Mouse (Mus musculus): Measurements from ENCODE around the gene Krr1.

Gene Krr1

DNA sequence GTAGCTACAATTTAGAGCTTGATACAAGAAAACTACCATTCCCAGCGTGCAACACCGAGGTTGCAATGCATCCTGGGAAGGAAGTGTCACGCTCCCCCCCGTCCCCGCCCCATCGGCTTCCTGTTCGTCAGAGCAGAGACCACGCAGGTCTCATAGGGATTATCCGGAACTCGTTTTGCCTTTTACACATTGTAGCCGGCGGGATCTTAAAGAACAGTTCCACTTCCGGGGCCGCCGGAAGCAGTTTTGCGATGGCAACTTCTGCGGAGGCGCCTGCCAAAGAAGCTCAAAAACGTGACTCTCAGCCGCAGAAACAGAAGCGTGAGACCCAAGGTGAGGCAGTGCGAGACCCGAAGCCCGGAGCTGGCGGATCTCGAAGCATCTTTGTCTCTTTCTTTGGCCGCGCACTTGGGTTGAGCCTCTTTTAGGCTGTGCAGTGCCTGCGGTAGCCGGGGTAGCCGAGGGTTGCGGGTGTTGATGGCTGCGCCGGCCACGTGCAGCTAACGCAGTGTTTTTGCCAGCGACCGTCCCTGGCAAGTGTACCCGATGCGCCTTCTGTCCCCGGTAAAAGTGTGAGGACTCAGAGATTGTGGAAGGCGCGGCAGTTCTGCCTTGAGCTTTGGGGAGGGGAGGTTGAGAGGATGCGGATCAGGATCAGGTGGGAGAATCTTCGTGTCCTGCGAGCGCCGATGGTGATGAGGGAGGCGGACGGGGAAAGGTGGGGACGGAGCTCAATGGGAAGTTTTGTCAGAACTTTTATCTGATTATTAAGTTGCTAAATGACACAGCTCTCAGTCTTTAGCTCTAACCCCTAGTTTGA lies at the start of gene Krr1:
Krr1 (plus strand) TSS at position 123 of the 820 bp plus-strand sequence.
- peak; percentile 91 to 94 for DNase-seq

DNA sequence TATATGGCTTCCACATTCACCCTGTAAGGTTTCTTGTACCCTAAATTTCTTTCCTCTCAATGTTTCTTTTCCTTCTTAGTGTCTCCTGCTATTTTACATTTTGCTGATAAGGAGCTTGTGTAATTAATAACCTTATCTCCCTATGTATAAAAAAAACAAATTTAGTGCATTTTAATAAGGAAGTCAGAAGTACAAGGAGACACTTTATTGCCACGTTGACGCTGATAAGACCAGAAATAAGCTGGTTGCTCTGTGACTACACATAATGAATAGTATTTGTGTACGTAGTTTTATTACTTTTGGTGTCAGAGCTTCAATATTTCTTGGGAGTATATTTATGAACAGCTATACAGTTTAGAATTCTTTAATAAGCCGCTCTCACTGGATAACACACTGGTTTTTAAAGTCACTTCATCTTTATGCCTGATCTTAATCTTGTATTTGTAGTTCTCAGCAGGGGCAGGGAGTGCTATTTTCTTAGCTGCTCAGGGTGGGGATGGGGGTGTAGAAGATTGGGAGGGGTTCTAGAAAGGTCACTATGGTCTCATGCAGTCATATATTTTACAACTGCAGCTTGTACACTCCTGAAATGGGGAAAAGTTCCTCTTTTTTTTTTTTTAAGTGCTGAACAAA lies 48.8 kb upstream of the Krr1 start:
- no peak for DNase-seq

DNA sequence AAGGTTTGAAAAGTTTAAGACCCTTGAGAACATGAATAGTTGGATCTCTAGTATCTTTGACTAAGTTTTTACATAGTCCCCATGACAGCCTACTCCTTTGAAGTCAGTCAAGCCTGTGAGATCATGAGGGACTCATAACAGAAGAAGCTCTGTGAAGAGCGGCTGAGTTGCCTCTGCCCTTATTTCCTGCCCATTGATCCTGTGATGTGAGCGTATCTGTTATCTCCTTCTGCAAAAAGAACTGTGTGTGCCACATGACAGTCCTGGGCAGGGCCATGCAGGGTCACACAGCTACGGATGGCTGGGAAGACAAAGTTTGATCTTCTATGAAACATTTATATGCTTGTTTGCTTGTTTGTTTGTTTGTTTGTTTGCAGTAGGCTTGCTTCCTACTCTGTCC lies 48.3 kb upstream of the Krr1 start:
- DNase-seq = no peak

DNA sequence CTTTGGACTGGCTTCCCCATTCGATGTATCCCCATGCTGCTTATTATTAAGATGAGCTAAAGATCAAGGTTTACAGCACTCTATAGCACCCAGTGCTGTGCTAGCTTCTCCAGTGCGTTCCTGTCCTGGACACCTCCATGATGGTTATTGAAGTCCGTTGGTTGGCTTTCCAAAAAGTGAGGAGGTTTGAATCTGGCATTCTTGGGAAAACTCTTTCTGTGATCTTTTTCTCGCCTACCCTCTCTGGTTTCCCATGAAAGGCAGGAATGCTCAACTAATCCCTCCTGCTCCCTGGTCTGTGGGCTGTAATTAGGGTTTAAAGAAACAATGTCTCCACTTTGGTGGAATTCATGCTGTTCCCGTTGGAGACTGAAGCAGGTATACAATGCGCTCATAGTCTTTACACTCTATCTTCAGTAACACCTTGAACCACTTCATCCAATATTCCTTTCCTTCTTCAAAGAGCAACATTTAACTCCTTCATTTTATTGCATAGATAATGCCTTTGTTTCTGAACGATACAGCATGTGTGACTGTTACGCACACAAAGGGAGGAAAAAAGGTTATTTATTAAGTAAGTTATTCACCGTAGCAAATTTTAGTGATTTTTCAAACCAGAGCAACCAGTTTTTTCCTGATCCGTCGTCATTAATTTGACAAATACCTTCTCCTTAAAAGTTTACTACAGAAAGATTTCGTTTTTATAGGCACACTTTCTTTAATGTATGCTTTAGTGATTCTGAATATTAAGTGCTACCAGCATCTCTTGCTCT lies 47.6 kb upstream of the Krr1 start:
- DNase-seq = no peak

DNA sequence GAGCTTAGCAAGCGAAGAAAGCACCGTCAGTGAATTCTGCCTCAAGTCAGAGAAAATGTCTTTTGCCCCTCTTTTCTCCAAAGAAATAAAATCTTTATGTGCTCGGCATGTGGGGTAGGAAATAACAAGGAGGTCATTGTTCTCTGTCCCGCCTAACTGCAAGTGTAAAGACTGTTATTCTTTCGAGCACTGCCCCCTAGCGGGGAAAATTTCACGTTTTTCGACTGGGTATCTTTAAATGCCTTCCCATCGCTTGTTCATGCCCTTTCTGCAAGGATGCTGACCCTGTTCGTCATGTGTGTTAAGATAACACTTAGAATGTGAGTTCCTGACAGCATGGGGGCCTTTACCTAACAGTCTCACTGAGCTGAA lies 47.0 kb upstream of the Krr1 start:
- DNase-seq = peak; percentile 97 to 99

DNA sequence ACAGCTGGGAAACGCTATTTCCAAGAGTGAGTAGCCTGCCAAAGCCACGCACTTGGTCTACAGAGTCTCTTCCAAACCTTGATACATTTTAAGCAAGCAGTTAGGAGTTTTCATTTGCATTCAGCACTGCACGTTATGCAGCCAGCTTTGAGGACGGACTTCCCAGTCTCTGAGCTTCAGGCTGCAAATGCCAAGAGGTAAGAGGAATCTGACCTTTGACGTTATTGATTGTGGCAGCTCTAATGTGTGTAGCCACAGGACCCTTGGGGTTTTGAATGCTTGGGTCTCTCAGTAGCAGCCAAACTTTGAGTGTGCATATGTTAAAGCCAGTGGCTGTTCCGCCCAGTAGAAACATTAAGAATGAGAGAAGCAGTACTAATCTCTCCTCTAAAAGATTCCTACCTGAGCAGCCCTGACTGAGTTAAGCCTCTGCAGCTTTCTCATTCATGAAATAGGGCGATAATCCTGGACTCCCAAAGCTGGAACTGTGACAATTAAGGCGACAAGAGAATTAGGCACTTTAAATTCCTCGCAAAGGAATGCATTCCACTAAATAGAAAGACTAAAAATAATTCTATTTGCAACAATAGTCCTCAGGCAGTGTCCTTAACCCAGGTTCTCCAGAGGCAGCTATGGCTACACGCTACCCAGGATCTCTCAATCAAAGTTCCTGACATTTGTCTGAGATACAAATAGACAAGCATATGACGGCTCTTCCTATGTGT lies 39.7 kb upstream of the Krr1 start:
- no peak for DNase-seq

DNA sequence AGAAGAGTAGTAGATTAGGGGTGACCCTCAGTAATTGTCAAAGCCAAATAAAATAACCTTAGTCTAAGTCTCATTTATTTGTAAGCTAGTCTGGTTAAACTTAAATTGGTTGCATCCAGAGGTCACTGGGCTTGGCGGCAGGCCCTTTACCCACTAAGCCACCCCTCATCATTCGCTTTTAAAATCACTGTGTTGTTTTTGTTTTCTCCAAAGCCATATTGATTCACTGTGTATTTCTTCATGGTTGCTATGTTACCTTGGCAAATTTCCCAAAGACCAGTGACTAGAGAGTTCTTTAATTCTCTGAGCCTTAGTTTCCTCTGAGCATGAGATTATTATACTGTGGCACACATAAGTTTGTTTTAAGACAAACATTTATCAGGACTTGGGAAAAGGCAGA lies 37.3 kb upstream of the Krr1 start:
- DNase-seq = no peak

DNA sequence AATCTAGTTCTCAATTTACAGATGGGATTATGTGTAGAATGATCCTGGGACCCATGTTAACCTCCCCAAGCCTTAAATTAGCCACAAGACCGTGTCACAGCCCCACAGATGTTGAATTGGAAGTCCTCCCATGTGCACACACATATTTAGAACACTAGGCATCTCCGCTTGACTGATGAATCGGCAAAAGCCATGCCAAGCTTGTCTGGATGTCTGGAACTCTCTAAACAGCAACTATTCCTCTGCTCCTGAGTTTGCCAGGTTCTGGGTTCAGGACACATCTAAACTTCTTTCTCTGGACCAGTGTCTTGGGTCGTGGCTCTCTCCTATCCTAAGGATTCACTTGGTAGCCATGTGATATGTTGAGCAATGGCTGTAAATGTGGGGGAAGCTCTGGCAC lies 36.4 kb upstream of the Krr1 start:
- DNase-seq = no peak

DNA sequence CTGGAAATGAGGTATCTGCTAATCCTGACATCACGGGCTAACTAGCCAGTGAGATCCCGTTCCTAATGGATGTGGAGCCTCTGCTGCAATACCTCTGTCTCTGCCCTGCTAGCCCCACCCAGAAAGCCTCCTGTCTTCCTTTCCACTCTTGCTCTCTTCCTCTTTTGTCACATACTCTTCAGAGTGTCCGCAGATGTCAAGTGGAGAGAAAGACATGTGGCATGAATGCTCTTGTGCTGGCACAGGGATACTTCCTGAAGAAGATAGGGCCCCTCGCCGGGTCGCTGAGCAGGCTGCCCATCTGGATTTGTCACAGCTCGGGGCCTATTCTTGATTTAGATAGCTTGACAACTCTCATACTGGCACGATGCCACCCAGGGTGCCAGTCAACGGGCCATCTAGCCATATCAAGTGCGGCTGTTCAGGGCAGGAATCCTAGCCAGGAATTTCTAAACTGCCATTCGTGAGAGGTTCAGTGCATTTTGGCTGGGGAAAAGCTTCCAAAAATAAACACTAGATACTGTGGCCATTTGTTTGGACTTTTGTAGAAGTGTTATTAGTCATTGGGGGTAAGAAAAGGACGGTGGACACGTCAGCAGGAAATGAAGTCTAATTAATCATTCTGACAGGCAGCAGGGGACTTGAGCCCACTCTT lies 35.8 kb upstream of the Krr1 start:
- DNase-seq = peak; percentile 85 to 88

DNA sequence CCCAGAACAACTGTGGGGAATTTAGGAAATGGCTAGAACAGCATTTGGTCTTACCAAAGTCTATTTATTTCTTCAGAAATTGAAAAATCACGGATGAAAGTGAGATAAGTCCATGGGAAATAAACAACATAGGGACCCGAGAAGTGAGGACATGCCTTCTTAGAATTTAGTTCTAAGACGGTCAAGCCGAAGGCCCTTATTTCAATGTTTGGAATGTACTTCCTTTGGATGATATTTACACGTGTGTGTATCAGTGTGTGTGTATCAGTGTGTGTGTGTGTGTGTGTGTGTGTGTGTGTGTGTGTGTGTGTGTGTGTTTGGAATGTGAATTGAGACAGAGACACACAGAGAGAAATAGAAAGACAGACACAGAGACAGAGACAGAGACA lies 35.3 kb upstream of the Krr1 start:
- DNase-seq = no peak

DNA sequence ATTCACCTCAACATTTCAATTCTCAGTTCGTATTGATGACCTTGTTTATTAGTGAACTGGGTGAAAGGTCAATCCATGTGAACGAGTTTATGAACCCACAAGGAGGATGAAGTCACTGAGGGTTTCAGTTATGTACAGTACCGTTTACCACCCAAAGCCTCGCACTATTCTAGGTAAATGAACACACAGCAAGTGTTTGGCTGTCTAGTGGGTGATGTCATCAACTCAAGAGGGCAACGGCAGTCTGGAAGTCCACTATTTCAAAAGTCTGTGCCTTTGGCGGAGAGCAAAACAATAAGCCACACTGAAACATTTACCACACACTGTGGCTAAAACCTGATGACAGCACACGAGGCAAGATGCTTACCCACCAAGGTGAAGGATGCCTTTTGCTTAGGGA lies 29.4 kb upstream of the Krr1 start:
- DNase-seq = no peak

DNA sequence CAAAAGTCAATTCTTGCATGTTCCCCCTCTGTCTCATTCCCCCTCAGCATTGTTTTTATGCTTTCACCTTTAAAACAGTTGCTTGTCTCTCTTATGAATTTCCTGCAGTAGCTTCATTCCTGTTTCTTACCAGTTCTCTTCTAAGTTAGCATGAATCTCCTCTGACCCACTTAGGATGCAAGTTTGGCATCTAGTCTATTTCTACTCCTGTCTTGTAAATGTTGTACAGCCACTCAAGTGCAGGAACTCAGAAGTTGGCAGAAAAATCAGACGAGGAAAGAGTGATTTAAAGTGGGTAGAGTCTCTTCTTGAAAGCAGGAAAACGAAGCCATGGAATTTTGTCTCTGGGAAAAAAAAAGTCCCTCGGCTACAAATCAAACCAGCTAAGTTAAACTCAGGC lies 26.9 kb upstream of the Krr1 start:
- no peak for DNase-seq

DNA sequence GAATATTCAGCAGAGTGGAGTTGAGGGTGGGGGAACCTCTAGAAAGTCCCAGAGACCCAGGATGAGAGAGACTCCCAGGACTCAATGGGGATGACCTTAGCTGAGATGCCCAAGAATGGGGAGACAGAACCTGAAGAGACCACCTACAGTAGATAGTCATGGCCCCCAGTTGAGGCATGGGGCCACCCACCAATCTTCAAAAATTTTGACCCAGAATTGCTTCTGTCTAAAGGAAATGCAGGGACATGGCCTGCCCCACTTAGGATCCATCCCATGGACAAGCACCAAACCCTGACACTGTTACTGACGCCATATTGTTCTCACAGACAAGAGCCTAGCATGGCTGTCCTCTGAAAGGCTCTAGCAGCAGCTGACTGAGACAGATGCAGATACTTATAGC lies 24.4 kb upstream of the Krr1 start:
- DNase-seq = no peak

DNA sequence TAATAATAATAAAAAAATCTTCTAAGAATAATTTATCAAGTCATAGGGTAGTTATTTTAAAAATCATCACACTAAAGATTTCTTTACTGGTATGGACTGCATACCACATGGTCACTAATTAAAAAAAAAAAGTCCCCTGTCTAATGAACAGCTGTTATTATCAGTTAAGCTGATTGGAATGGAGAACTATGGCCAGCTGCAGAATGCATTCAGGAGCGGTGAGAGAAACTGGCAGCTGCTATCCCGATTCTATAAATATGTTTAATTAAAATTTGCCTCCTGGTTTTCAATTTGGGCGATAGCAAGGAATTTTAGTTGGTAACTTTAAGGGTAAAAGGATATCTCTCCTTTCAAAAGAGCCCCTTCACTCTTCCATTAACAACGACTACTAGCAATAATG lies 23.5 kb upstream of the Krr1 start:
- DNase-seq = no peak

DNA sequence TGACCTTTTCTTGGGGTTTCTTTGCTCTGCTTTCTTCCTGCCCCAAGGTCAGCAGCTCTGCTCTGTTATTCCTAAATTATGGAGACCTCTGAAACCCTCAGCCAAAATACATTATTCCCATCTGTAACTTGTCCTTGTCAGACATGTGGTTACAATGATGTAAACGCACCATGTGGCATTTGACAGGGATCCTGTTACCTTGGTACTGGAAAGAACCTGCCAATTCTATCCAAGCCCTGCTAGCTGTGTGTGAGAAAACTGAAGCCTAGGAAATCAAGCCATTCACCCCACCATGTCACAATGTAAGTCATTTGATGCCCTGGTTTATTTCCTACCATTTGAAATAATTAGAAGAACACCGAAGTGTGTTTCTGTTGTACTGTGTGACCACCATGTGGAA lies 16.6 kb upstream of the Krr1 start:
- no peak for DNase-seq

DNA sequence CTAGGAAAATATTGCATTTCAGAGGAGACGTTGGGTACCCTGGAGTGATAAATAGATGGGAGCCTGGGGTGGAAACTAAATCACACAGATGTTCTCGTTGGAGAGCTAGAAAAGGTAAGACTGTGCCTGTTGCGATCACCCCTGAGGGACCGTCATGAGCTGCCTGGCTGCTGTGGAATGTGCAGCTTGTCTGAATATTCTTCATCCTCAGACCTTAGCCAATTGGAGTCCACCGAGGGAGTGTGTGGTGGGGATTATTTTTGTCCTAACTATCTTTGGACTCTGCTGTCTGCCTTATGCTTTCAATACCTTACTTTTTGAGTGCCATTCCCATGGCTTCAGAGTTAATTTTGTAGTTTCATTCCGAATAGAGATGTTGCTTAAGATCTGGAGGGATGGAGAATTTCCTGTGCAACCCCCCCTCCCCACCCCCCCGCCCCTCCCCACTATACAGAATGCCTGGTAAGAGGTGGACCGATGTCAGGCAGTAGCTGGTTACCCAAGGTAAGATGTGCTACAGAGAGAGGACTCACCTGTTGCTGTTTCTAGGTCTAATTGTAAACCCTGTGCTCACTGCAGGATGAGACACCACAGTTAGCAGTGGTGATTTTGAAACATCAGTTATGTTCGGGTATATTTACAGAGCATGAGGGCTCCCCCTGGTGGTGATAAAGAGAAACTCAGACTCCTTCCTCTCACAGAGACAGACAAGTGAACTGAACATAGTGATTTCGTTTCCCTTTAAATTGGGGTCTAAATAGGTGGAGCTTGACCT lies 15.0 kb upstream of the Krr1 start:
- peak; percentile 82 to 87 for DNase-seq

DNA sequence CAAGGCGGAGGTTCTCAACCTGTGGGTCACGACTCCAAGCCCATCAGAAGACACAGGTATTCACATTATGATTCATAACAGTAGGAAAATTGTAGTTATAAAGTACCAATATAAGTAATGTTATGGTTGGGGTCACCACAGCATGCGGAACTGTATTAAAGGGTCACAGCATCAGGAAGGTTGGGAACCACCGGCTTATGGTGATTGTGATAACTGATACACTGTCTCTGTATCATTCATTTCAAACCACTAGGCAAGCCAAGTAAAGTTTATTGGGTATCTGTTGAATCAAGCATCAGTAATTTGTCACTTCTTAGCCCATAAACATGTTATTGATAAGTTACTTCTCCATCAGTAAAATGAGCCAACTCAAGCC lies 14.4 kb upstream of the Krr1 start:
- no peak for DNase-seq

DNA sequence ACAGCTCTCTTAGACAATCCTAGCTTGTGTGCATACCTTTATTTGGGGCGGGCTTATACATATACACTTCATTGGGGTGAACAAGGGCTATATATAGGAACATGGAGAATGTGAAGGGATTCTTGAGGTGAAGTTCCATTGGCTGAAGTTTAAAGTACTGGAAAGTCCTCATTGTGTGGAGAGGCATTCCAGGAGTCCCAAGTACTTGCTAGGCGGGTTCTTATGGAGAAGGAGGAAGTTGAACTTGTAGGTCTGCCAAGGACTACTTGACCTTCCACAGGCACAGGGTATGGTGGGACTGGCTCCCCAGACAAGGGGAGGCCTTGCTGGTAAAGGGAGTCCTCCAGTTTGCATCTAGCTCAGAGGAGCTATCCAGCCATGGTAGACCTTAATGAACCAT lies 13.1 kb upstream of the Krr1 start:
- DNase-seq = no peak

DNA sequence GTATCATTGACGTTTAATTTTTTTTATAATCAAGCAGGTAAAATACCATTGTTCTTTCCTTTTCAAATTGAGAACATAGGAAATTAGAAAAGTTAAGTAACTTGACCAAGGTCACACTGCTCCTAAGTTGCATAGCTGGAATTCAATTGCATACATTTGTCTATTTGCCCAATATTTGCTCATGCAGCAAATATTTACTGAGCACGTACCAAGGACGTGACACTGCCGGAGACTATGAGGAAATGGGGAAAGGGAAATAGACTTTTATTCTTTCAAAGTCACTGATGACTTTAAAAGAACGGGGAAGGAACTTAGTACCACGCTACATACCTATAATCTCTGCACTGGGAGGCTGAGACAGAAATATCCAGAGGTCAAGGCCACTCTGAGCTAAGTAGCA lies 12.0 kb upstream of the Krr1 start:
- DNase-seq = no peak

DNA sequence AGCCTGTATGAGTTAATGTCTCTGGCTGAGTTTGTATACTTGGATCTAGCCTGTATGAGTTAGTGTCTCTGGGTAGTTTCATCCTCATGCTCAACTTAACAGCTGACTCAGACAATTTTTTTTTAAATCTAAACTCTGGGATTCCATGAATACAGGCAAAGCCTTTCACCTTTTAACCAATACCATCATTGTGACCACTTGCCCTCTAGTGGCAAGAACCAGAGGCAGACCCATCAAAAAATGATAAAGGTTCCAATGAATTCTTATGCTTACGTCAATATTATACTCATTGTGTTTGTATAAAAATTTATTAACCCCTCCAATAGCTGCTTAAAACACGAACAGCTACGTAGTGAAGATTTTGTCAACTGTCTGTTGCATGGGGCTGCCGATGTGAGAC lies 6.1 kb upstream of the Krr1 start:
- DNase-seq = peak in 1 of 2 experiments; percentile 25

DNA sequence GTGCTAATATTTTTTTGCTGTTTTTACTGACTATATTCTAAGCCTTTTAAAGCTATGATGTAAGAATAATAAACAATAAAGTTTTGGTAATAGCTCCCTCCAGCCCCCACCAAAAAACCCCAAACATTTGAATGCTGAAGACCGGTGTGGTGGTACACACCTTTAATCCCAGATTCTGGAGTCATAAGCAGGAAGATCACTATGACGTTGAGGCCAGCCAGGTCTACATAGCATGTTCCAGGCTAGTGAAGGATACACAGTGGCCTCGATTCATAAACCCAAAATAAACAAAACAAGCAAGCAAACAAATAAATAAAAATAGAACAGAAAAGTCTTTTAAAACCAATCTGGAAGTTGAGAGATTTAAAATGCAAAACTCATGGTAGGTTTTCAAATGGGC lies 535 bp upstream of the Krr1 start:
- peak in 1 of 2 experiments; percentile 5 for DNase-seq

DNA sequence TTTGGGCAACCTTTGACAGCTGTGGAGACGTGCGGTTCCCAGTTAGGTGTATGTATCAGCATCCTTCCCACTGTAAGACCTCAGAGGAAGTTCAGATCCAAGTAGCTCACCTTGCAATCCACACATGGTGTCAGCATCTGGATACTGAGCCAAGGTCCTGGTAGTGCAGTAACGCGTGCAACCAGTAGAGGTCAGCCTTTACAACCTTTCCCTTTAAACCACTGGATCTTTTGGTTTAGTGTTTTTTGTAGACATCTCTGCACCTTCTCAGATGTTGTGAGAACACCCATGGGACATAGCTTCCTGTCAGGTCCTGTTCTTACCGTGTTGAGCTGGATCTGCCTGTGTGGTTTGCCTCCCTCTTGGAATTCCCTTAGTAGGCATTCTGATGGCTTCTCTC lies 5.1 kb downstream of the Krr1 start:
- DNase-seq = peak; percentile 60 to 63
